Mouse (Mus musculus) granulocyte monocyte progenitor cell, adult 5-6 weeks (primary cell): Measurements from ENCODE around the gene Polr2e. TPM values are rescaled to one million over a fixed set of nuclear protein-coding genes. Genes with fewer than 3 reads are reported as not detected.
A peak's percentile ranks its signal among the peaks of the same experiment; 100 is the strongest.

Experiments used
- ATAC-seq: replicated peaks from 2 replicates; pipeline ENCODE4 v1.8.0; 2016; ENCODE audit warnings: mild to moderate bottlenecking, moderate TSS enrichment, inconsistent platforms; ENCODE audit not compliant: poor library complexity, severe bottlenecking
- total RNA-seq, 2 experiments: library from RNA; stranded (forward) in 1 of 2; stranded (reverse) in 1 of 2; fragments of 200-712, 200-1000 nt in 1 of 2; fragments of >200 nt in 1 of 2; fragmentation: Nextera tagmentation in 1 of 2; gene quantifications; 2 replicates each; pipeline ENCODE4 v1.2.3; 2014 to 2017

Polr2e gene
- total RNA-seq, 2 experiments from 2014 or later: 79.7 to 96.6 TPM

GRCm38 (mm10) chr10:80036832-80037231 is 2.8 kb downstream of the Polr2e start:
- ATAC-seq: no peak

GRCm38 (mm10) chr10:80035686-80036085 is 3.9 kb downstream of the Polr2e start:
- ATAC-seq: no peak

- ATAC-seq: no peak
Measured at GRCm38 (mm10) chr10:80035148-80035547, 4.4 kb downstream of the Polr2e start.

- ATAC-seq: no peak; the same call in 1 of the 2 replicates
Measured at GRCm38 (mm10) chr10:80033511-80034391, 5.8 kb downstream of the Polr2e start.

- peak; percentile 67 for ATAC-seq
Measured at GRCm38 (mm10) chr10:80032799-80033480, 6.7 kb downstream of the Polr2e start.

- no peak for ATAC-seq
Measured at GRCm38 (mm10) chr10:80030736-80031135, 8.9 kb downstream of the Polr2e start.

GRCm38 (mm10) chr10:80030191-80030590 is 9.4 kb downstream of the Polr2e start:
- no peak for ATAC-seq

- no peak for ATAC-seq
Measured at GRCm38 (mm10) chr10:80028521-80028846, 11.1 kb downstream of the Polr2e start.

GRCm38 (mm10) chr10:80027681-80028520 is 11.7 kb downstream of the Polr2e start:
- no peak for ATAC-seq

GRCm38 (mm10) chr10:80025889-80026288 is 13.7 kb downstream of the Polr2e start:
- ATAC-seq: peak; percentile 43

GRCm38 (mm10) chr10:80025463-80025862 is 14.1 kb downstream of the Polr2e start:
- ATAC-seq: no peak

GRCm38 (mm10) chr10:80025044-80025347 is 14.6 kb downstream of the Polr2e start:
- no peak for ATAC-seq

- ATAC-seq: peak; percentile 71
Measured at GRCm38 (mm10) chr10:80024229-80025043, 15.2 kb downstream of the Polr2e start.

- ATAC-seq: no peak
Measured at GRCm38 (mm10) chr10:80023758-80024157, 15.8 kb downstream of the Polr2e start.

- no peak for ATAC-seq
Measured at GRCm38 (mm10) chr10:80022806-80023205, 16.8 kb downstream of the Polr2e start.

- ATAC-seq: no peak
Measured at GRCm38 (mm10) chr10:80022164-80022563, 17.4 kb downstream of the Polr2e start.

- no peak for ATAC-seq
Measured at GRCm38 (mm10) chr10:80021320-80021641, 18.3 kb downstream of the Polr2e start.

GRCm38 (mm10) chr10:80020603-80021319 is 18.8 kb downstream of the Polr2e start:
- no peak for ATAC-seq

- no peak for ATAC-seq
Measured at GRCm38 (mm10) chr10:80020191-80020590, 19.4 kb downstream of the Polr2e start.
